Mouse (Mus musculus): ENCODE data around the gene Plcg2.

Gene Plcg2
- long read RNA-seq, experiment 1, full-length matches to known transcripts = 1 of 1 reads
- long read RNA-seq, experiment 1, partial matches to known transcripts = 0 of 1 reads
- long read RNA-seq, experiment 1, other reads (novel, unspliced or antisense) = 0 of 1 reads
- long read RNA-seq, experiment 2 = 0 reads

- intact Hi-C loops (cut with DNase I) = no loop called here
These were observed at the start of gene Plcg2 for GRCm38 (mm10) chr8:117498179-117498914. Gene Plcg2, plus strand, starts transcription at chr8:117498291.

- intact Hi-C loops (cut with DNase I) = no loop called here
These were observed 47.0 kb upstream of the Plcg2 start for GRCm38 (mm10) chr8:117451072-117451471.

- intact Hi-C loops (cut with DNase I) = no loop called here
These were observed 44.1 kb upstream of the Plcg2 start for GRCm38 (mm10) chr8:117453974-117454373.

- intact Hi-C loops (cut with DNase I) = no loop called here
These were observed 43.5 kb upstream of the Plcg2 start for GRCm38 (mm10) chr8:117454516-117455116.

- intact Hi-C loops (cut with DNase I) = no loop called here
These were observed 42.4 kb upstream of the Plcg2 start for GRCm38 (mm10) chr8:117455701-117456100.

GRCm38 (mm10) chr8:117458440-117458839, 39.7 kb upstream of the Plcg2 start:
- intact Hi-C loops (cut with DNase I) = no loop called here

- intact Hi-C loops (cut with DNase I) = loop anchor here (5.0 kb wide), 1 partner anchor 75 kb away; no protein-coding TSS in a partner anchor
These were observed 35.3 kb upstream of the Plcg2 start for GRCm38 (mm10) chr8:117462701-117463284.

- intact Hi-C loops (cut with DNase I) = loop anchor here (5.0 kb wide), 1 partner anchor 77 kb away; no protein-coding TSS in a partner anchor
These were observed 33.6 kb upstream of the Plcg2 start for GRCm38 (mm10) chr8:117464525-117464924.

- intact Hi-C loops (cut with DNase I) = loop anchor here (5.0 kb wide), 3 partner anchors 243 to 358 kb away; no protein-coding TSS in a partner anchor
These were observed 32.8 kb upstream of the Plcg2 start for GRCm38 (mm10) chr8:117465250-117465649.

- intact Hi-C loops (cut with DNase I) = loop anchor here (5.0 kb wide), 3 partner anchors 245 to 360 kb away; no protein-coding TSS in a partner anchor
These were observed 30.6 kb upstream of the Plcg2 start for GRCm38 (mm10) chr8:117467466-117467865.

GRCm38 (mm10) chr8:117469431-117470341, 28.4 kb upstream of the Plcg2 start:
- intact Hi-C loops (cut with DNase I) = loop anchor here (5.0 to 10.0 kb wide), 4 partner anchors 247 to 535 kb away; no protein-coding TSS in a partner anchor

GRCm38 (mm10) chr8:117470342-117470781, 27.7 kb upstream of the Plcg2 start:
- intact Hi-C loops (cut with DNase I) = loop anchor here (10.0 kb wide), 1 partner anchor 536 kb away; no protein-coding TSS in a partner anchor

GRCm38 (mm10) chr8:117471174-117471573, 26.9 kb upstream of the Plcg2 start:
- intact Hi-C loops (cut with DNase I) = loop anchor here (10.0 kb wide), 1 partner anchor 536 kb away; no protein-coding TSS in a partner anchor

- intact Hi-C loops (cut with DNase I) = loop anchor here (10.0 kb wide), 1 partner anchor 537 kb away; no protein-coding TSS in a partner anchor
These were observed 26.4 kb upstream of the Plcg2 start for GRCm38 (mm10) chr8:117471655-117472054.

GRCm38 (mm10) chr8:117472332-117472731, 25.8 kb upstream of the Plcg2 start:
- intact Hi-C loops (cut with DNase I) = loop anchor here (10.0 kb wide), 1 partner anchor 538 kb away; no protein-coding TSS in a partner anchor

GRCm38 (mm10) chr8:117474944-117475343, 23.1 kb upstream of the Plcg2 start:
- intact Hi-C loops (cut with DNase I) = loop anchor here (5.0 to 10.0 kb wide), 2 partner anchors 92 to 540 kb away; no protein-coding TSS in a partner anchor

- intact Hi-C loops (cut with DNase I) = loop anchor here (5.0 to 10.0 kb wide), 2 partner anchors 91 to 541 kb away; no protein-coding TSS in a partner anchor
These were observed 22.3 kb upstream of the Plcg2 start for GRCm38 (mm10) chr8:117475819-117476218.

GRCm38 (mm10) chr8:117478082-117478481, 20.0 kb upstream of the Plcg2 start:
- intact Hi-C loops (cut with DNase I) = loop anchor here (5.0 to 10.0 kb wide), 2 partner anchors 89 to 543 kb away; no protein-coding TSS in a partner anchor

- intact Hi-C loops (cut with DNase I) = loop anchor here (5.0 to 10.0 kb wide), 2 partner anchors 87 to 545 kb away; no protein-coding TSS in a partner anchor
These were observed 18.1 kb upstream of the Plcg2 start for GRCm38 (mm10) chr8:117479996-117480395.

- intact Hi-C loops (cut with DNase I) = no loop called here
These were observed 17.6 kb upstream of the Plcg2 start for GRCm38 (mm10) chr8:117480516-117480915.
